Mouse (Mus musculus) induced T-regulatory cell, adult 2 months (primary cell): ENCODE results near the gene Me3.
A peak's percentile ranks its signal among the peaks of the same experiment; 100 is the strongest.

Experiments
- DNase-seq: peaks from one replicate; pipeline ENCODE4 v3.0.0-alpha.2; 2012; ENCODE audit warnings: low read depth

Me3 gene

DNA sequence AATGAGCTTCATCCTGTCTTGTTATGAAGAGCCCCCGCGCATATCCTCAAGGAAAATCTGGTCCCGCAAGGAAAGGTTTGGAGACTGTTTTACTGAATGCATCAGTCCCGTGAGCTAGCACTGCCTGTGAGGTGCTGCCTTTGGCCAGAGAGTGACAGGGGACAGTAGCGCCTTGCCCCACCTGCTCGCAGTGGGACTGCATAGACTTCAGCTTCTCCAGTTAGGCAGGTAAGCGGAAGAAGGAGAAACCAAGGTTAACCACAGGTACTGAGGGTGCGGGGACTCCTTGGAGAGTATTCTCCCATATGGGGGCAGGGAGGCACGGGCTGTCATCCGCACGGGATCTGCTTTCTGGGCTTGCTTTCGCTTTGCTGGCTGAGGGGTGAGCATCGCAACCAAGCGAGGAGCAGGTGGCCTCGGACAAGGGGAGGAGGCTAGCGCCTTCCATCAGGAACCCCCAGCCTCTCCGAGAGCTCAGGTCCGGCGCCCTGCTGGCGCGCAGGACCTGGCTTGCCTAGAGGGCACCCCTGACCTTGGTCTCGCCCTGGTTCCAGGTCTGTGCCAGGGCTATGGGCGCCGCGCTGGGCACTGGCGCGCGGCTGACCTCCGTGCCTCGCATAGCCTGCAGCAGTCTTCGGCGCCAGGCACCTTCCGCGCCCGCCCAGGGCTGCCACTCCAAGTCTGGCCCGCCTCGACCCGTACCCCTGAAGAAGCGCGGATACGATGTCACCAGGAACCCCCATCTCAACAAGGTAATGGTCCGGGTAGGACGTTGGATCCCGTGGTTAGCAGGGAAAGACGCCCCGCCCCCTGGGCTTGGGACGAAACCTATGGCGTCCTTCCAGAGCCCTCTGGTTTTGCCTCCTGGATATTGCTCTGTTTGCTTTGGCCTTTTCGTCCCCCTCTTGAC lies at the start of gene Me3:
Gene Me3 (plus strand): TSS at position 51 of the 910 bp plus-strand sequence.
- no peak for DNase-seq

DNA sequence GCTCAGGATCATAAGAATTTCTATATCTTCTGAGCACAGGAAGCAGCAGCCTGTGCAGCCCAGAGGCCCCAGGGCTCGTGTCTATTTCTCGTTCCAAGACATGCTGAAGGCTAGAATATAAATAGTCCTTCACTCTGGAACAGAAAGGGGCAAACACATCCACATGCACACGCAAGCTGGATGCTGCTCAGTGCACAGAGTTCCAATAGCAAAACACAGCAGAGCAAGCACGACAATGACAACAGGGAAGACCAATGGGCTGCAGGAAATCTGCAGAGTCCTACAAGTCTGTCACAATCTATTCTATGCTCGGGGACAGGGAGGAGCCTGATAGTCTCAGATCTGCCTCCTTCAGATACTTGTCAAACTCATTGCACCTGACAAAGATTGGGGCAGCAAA lies 42.2 kb upstream of the Me3 start:
- DNase-seq, result no peak

DNA sequence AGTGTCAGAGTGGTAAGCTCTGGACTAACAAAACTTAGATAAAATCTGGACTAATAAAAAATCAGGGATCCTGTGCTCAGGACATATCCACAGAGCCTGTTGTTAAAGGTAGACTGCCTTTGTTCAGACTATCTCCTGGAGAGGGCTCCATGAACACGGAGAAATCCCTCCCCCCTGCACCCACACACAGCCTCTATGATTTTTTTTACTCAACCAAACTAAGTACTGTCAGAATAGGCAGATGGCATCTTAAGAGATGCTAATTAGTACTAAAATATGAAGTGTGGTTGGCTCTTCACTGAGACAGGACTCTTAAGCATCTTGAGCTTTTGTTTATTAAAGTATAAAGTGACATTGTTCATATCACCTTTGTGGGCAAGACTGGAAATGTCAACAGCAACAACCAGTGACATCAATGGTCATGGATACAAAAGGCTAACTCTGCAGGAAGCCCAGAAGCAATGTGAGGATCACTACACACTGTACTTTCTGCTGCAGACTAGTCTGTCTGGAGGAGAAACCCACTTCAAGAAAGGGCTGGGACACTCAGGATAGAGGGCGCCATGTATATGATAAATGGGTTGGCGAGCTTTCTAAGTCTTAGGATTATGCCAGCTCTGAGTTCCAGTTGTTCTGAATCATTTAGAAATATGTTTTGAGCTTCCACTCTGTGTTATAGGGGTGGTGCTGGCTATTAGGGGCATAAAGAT lies 41.5 kb upstream of the Me3 start:
- DNase-seq, result no peak

DNA sequence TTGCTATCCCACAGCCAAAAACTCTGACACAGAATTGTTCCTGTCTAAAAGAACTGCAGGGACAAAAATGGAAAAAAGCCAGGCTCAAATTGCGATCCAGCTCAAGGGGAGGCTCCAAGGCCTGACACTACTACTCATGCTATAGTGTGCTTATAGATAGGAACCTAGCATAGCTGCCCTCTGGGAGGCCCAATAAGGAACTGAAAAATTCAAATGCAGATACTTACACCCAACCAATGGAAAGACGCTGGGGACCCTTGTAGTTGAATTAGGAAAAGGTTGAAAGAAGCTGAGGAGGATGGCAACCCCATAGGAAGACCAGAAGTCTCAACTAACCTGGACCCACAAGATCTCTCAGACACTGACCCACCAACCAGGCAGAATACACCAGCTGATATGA lies 36.4 kb upstream of the Me3 start:
- DNase-seq, result no peak

DNA sequence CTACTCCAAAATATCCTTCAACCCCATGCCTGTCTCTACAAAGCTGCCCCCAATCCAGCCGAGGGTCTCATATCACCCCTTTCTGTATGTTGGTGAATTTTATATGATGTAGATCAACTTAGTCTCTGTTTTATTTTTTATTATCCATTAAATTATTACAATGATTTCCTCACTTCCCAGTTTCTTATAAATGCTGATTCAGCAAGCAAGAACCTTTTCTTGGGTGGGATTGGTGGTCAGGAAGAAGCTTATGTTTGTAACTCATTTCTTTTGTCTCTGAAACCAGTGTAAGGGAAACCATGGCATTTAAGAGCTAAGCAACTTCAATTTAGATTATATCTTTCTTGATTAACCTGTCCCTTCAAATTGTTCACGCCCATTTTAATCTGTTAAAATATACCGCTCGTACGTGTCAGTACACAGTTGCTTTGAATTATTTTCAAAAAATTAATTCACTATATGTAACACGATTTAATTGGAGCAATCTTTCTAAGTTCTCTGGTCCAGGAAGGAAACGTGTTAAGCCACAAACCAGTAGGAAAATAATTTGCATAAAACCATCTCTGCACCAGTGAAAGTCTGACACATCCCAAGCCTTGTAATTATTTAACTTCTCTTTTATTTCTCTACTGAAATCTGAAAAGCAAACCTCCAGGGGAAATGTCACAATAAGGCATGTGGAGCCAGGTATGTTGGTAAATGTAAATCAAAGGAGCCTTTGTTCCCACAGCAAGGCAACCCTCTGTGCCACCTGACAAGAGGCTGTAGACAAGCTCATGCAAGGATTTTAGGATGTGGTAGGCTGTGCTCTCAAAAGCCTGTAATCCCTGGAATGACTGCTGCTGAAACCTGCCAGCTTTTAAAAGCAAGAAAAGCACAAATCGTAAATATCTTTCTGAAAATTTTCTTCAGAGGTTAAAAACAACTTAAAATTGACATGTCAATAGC lies 26.3 kb upstream of the Me3 start:
- no peak for DNase-seq

DNA sequence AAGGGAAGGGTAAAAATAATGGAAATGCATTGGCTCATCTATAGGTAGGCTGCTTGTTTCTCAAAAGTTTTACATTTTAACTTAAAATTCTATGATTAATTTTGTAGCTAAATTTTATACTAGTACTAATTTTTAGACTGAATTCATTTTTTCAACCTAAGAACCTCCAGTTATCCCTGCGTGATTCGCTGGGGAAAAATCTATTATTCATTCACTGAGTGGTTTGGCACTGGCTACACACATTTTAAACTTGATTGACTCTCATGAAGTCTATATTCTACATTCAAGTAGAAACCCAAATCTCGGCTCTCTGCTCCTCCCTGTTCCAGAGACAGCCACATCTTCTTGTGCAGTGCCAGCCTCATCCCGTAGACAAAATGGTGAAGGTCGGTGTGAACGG lies 24.9 kb upstream of the Me3 start:
- DNase-seq, result no peak

DNA sequence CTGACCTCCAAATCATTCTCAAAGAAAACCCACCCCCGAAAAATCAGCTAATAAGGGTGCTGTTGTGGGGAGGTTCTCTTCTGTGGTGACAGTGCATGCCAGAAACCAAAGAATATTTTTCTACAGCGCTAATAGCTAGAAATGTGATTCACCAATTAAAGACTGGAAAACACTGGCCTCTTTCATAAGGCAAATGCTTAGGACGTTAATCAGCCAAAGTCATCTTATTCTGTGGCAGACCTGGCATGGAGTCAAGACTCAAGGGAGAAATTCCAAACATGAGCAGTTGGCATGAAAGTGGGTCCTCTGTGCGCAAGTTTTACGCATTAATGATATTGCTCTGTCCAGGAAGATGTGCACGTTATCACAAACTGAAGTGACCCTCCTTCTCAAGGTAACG lies 21.0 kb upstream of the Me3 start:
- DNase-seq, result no peak

DNA sequence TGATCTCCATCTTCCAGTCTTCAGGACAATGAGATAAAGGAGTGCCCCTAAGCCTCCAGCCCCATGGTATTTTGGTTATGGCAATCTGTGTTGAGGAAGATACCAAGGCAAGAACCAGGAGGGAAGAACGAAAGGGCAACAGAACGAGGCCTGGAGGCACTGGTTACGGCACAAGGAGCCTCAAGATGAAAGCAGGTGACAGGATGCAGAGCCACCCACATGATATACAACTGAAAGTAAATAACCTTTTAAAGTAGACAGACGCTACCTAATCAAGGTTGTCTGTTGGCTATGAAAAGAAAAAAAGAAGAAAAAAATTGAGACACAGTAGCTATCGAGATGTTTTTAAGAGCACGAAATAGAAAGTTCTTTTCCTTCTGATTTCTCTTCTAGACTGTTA lies 16.0 kb upstream of the Me3 start:
- peak; percentile 16 for DNase-seq

DNA sequence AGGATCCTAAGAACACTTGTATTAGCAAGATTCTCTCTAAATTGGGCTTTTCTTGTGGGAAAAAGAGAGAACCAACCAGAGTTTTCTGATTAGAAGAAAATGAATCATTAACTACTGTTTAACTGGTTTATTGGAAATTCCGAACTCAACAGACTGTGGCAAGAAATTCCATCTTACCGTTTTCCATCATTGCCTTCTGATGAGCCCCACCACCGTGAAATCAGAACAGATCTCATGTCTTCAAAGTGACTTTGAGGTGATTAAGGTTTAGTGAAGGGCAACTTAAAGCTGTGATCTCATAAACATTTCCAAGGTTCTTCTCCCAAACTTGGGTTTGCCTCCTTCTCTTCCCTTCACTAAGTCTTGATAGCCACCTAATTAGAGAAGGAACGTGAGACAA lies 8.9 kb upstream of the Me3 start:
- DNase-seq, result no peak

DNA sequence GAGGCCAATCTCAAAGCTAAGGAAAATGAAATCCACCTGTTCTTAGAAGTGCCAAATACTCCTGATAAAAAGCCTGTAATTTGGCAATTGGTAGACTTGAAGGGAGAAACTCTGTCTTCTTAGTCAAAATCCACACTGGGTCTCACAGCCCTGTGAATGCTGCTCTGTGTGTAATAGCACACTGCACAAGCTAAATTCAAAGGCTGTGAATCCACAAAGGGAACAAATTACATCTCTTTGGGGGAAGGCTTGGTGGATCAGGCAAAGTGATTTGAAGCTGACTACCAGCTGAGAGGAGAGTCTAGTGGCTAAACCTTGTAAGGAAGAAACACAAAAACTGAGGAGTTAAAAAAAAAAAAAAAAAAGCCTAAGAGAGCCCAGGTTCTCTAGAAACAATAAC lies 4.8 kb upstream of the Me3 start:
- no peak for DNase-seq

DNA sequence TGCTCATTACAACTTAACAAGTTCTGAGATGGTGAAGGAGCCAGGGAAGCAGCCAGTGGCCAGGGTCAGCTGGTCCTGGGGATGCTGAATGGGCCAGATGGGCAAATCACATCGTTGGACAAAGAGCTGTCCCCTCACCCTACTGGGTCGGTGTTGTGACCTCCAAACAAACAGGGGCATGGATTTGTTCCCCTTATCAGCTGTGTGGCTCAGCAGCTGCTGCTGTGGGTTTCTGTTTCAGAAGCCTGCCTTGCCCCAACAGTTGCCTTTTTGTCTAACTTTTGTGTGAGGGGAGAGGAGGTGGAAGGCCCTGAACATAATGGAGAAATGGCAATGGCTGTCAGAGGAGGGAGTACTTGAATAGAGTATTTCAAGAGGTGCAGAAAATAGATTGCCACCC lies 4.2 kb upstream of the Me3 start:
- no peak for DNase-seq

DNA sequence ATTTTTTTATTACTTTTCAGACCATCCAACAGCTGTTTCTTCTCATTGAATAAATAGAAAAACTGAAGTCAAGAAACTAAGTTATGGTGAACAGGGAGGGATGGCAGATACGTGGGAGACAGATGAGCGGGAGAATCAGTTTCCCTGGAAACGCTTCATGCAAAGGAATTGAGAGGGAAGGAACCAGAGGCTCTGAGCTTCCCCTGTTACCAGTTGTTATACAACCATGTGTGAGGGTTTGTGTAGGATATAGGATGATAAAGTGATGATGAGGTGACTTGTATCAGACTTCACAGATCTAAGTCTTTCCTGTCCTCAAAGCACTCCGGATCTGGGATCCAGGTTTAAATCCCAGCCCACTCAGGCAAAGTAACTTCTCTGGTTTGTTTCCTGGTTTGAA lies 3.2 kb upstream of the Me3 start:
- no peak for DNase-seq

DNA sequence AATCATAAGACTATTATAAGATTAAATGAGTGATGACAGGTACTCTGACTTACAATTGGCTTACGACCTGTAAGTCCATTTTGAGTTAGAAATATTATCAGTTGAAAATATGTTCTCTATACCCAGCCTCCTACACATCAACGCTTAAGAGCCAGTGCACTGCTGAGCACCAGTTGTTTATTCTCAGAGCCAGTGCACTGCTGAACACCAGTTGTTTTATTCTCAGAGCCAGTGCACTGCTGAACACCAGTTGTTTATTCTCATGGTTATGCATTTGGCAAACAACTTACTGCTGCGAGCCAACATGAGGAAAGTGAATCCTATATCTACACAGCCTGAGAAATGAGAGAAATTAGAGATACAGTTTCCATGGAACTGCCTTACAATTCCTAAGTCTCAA lies 2.3 kb upstream of the Me3 start:
- no peak for DNase-seq

DNA sequence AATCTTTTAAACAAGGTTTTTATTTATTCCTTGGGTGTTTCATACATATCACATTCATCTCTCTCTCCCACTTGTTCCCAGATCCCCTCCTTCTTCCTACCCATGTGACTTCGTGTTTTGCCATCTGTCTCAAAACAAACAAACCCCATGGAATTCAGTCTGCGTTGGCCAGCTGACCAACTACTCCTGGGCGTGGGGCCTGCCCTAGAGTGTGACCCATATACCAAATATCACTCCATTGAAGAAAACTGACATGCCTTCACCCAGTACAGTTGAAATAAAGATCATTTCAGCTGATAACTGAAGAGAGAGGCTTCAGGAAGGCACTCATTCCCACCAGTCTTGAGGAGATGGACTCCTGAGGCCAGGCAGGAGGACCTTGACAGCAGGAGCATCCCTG lies 1.4 kb upstream of the Me3 start:
- DNase-seq, result no peak

DNA sequence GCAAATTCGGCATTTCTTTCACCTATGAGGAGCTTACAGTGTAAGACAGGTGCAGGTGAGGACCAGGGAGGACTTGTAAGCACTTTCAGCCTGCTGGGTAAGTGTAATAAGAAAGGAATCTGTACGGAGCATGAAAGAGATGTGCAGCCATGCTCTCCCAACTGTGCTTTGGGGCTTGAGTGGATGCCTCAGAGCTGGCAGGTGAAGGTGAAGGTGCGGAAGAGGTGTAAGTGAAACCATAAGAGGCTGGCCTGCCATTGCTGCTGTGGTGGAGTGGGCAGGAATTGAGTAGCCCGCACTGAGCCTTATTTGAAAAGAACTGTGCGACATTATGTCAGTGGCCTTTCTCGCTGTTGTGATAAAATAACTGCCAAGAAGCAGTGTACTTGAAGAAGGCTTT lies 8.3 kb downstream of the Me3 start:
- DNase-seq, result no peak

DNA sequence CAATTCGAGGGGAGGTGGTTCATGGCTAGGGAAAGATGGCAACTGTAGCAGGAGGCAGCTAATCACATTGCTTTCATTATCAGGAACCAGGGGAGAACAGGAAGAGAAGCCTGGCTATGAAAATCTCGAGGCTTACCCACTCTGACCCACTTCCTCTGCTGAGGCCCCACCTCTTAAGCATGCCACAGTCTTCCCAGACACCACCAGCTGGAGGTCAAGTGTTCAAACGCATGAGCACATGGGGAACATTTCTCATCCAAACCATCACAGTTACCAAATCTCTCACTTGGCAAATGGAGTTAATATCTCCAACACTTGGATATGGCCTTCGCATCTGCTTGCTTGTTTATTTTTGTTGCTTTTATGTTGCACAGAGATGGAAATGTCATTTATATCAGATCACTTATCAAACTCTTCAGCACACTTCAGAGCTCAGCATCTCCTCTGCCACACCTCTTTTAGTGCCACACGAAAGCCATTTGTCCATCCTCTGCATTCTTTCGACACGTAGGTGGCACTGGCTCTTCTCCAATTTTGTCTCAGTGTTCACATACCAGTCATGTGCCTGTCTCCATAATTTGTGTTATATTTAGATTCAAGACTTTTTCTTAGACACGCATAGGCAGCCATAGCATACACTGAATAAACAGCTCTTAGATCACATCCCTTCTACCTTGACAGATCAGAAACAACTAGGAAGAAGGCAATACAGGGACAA lies 8.9 kb downstream of the Me3 start:
- no peak for DNase-seq

DNA sequence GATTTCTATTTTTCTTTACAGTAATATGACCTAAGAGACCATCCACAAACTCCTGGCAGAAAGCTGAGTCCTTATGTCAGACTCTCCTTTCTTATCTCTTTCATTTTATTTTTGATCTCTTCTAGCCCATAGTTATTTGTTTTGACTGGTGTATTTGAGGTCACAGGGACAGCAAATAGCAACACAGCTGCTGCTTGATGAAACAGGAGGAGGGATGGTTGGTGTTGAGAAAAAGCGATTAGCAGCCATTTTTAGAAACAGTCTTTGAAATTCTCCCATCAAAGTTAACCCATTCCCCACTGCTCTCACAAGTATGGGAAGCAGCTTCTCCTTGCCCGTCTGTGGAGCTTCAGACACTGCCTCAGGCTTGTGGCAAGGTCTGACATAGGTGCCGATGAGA lies 12.8 kb downstream of the Me3 start:
- no peak for DNase-seq

DNA sequence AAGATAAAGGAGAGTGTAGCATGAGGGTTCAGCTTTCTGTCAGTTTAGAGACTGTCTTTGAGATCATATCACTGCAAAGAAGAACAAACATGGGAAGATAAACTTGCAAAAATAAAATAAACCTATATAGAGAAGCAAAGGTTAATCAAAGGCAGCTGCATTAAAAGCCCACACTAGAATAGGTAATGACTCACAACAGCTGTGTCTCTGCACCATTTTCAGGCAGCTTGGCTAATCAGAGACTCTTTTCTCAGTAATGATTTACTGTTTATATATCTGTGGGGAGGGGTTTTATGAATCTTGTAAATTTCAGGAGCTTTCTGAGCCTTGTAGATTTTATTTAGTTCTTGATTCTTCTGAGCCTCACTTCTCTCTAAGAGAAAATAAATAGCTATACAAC lies 15.7 kb downstream of the Me3 start:
- DNase-seq, result no peak

DNA sequence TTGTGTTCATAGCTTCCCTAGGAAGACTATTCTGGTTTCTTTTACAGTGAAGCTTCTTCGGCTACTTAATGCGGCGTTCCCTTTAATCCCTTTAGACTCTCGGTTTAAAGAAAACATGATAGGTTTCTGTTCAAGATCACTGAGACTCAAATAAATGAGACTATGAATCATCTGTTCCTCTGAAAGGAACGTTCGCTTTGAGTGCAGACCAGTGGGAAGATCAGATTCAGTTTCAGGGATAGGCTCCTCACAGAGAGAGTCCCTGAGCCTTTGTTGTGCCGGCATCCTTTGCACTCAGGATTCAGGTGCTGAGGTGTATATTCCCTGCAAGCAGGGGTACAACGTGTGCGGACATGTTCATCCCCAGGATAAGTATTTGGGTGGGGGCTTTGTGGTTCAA lies 25.0 kb downstream of the Me3 start:
- no peak for DNase-seq

DNA sequence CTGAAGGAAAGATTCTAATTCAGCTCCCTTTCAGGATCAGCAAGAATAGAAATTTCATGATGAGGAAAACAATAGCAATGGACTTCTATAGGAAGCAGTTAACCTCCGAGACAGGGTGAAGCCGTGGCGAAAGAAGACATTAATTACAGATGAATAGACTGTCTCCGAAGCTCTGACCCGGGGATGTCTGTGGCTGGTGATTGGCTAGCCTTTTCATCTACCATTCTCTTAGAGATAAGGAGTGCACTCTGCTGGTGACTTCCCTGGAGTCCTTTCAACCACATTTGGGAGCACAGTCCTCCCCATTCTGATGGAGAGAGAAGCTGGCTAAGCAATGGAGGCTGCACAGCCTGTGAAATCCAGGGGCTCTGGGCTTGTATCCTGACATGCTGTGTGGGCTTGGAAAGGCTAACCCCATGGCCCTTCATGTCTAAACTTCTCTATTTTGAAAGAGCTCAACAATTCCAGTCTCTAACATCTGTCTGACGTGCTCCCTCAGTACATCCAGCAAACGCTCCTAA lies 25.6 kb downstream of the Me3 start:
- no peak for DNase-seq

DNA sequence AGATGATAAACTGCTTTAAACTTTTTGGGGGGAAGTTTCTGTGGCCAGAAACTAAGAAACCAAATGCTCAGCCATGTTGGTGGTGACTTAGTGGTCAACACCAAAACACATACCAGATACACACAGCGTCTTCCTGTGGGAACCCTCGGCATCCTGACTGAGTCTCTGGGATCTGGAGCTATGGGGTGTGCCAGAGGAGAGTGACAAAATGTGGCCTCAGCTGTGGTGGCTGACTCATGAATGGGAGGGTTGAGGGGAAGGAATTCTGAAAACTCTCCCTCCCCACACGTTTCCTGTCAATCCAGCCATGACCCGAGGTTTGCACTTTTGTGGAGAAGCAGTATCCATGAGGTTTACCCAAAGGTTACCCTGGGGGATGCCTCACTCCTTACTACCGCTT lies 32.0 kb downstream of the Me3 start:
- no peak for DNase-seq

DNA sequence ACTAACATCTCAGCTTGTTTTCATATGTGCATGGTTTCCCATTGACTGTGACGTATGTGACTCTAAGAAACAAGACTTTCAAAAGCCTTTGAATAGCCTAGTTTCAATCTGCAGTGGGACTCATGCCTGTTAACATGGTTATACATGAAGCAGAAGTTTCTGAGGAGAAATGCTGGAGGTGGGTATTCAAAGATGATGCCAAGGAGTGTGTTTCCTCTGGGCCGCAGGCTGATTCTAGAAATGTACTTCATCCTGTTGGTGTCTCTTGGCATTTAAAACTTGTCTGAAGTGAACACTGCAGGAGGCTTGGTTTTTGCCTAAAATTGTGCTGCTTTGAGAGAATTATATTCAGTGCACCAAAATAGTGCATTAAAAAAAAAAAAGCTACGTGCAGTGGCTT lies 34.2 kb downstream of the Me3 start:
- no peak for DNase-seq
